Mouse (Mus musculus): Measurements from ENCODE around the gene Slc28a2. TPM values are rescaled to one million over a fixed set of nuclear protein-coding genes. Genes with fewer than 3 reads are reported as not detected.
"Not testable (repeated sequence)": the region's sequence is repeated elsewhere in the genome, so short reads cannot be mapped to it uniquely, and the experiment has no call there.

Gene Slc28a2
- polyA plus RNA-seq, 1 experiment from 2014 or later, result 0.12 TPM

DNA sequence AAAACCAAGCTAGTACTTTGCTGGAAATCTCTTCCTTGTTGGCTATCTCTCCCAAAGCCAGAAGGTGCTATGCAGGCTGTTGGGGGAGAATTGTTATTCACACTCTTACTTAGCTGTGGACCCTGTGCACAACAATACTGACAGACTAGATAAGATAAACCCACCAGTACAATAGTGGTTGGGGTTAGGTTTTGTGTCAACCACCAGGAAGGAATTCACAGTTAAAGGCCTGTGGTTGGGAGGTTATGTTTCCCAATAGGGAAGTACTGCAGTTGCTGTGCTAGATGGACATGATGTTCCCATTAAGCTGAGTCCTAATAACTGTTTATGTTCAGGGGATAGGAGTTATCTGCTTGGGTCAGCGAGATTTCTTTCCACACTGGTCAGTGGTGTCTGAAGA is 57.5 kb downstream of the Slc28a2 start:
- H3K4me2 ChIP-seq (replicated peaks); H3K4me3 ChIP-seq; ATAC-seq (ENCODE audit: insufficient number of reproducible peaks, insufficient read depth, low FRiP score, low TSS enrichment); H3K27me3 ChIP-seq; H3K4me1 ChIP-seq; H3K27ac ChIP-seq; H3K36me3 ChIP-seq; H3K9me3 ChIP-seq; H3K9ac ChIP-seq: not testable (repeated sequence)
- WGBS, result 60% methylated on average over 1 of the region's 1 CpGs

- no peak for ATAC-seq (ENCODE audit: insufficient number of reproducible peaks, insufficient read depth, low FRiP score, low TSS enrichment)
- no peaks in the 10 kb centered on the region for H3K27me3 ChIP-seq
- H3K4me2 ChIP-seq (replicated peaks), result no peak within 1 kb of the TSS
- H3K9ac ChIP-seq, result no peak within 1 kb of the TSS
- no peak within 1 kb of the TSS for H3K27ac ChIP-seq
- no peaks in the 10 kb centered on the region for H3K4me1 ChIP-seq
- no peaks in the 10 kb centered on the region for H3K36me3 ChIP-seq
- H3K9me3 ChIP-seq, result no peaks in the 10 kb centered on the region
- WGBS, result 96% methylated on average over 1 of the region's 1 CpGs
- H3K4me3 ChIP-seq, result no peak within 1 kb of the TSS
Observed at GRCm38 (mm10) chr2:122484641-122485040, 58.4 kb downstream of the Slc28a2 start, which contains the start of gene Gm14085. Gene Gm14085 (plus strand): TSS chr2:122484941.

GRCm38 (mm10) chr2:122485654-122486053 is 59.4 kb downstream of the Slc28a2 start:
- not testable (repeated sequence) for H3K9me3 ChIP-seq; ATAC-seq (ENCODE audit: insufficient number of reproducible peaks, insufficient read depth, low FRiP score, low TSS enrichment); H3K27ac ChIP-seq; H3K4me1 ChIP-seq; H3K4me2 ChIP-seq (replicated peaks); H3K4me3 ChIP-seq; H3K36me3 ChIP-seq; H3K27me3 ChIP-seq; H3K9ac ChIP-seq
- 31% methylated on average over 1 of the region's 3 CpGs for WGBS

- ATAC-seq (ENCODE audit: insufficient number of reproducible peaks, insufficient read depth, low FRiP score, low TSS enrichment); H3K4me3 ChIP-seq; H3K9ac ChIP-seq; H3K4me2 ChIP-seq (replicated peaks); H3K9me3 ChIP-seq; H3K4me1 ChIP-seq; H3K36me3 ChIP-seq; H3K27ac ChIP-seq; H3K27me3 ChIP-seq: not testable (repeated sequence)
Observed at GRCm38 (mm10) chr2:122486122-122486521, 59.8 kb downstream of the Slc28a2 start.

- H3K4me2 ChIP-seq (replicated peaks), result no peak overlapping the region
- no peaks in the 10 kb centered on the region for H3K9me3 ChIP-seq
- no peaks in the 10 kb centered on the region for H3K36me3 ChIP-seq
- no peak overlapping the region for H3K4me3 ChIP-seq
- ATAC-seq (ENCODE audit: insufficient number of reproducible peaks, insufficient read depth, low FRiP score, low TSS enrichment), result no peak
- no peak overlapping the region for H3K27ac ChIP-seq
- no peaks in the 10 kb centered on the region for H3K4me1 ChIP-seq
- H3K27me3 ChIP-seq, result no peaks in the 10 kb centered on the region
- H3K9ac ChIP-seq, result no peak overlapping the region
- 89% methylated on average over 2 of the region's 2 CpGs for WGBS
Observed at GRCm38 (mm10) chr2:122486674-122487073, 60.4 kb downstream of the Slc28a2 start.

Other genes with a start within 250 kb of the Slc28a2 start
- gene Patl2, start 240.3 kb upstream of the Slc28a2 start, polyA plus RNA-seq (2016; fragmentation: Nextera tagmentation; extraction: Ambion mirVana), result not detected in 2 replicates
- gene Terb2, start 240.2 kb upstream of the Slc28a2 start, polyA plus RNA-seq (2016; fragmentation: Nextera tagmentation; extraction: Ambion mirVana), result not detected in 2 replicates
- 18.9 and 24.9 TPM in 2 replicates for gene Sord, start 191.7 kb upstream of the Slc28a2 start, polyA plus RNA-seq (2016; fragmentation: Nextera tagmentation; extraction: Ambion mirVana)
- 0.05 and 0.08 TPM in 2 replicates for gene Duox2, start 128.0 kb upstream of the Slc28a2 start, polyA plus RNA-seq (2016; fragmentation: Nextera tagmentation; extraction: Ambion mirVana)
- gene Duoxa2, start 127.6 kb upstream of the Slc28a2 start, polyA plus RNA-seq (2016; fragmentation: Nextera tagmentation; extraction: Ambion mirVana), result not detected in 2 replicates
- gene Duoxa1, start 112.7 kb upstream of the Slc28a2 start, polyA plus RNA-seq (2016; fragmentation: Nextera tagmentation; extraction: Ambion mirVana), result 0.55 and 0.70 TPM in 2 replicates
- 0.24 and 0.32 TPM in 2 replicates for gene Duox1, start 110.8 kb upstream of the Slc28a2 start, polyA plus RNA-seq (2016; fragmentation: Nextera tagmentation; extraction: Ambion mirVana)
- 6.5 and 6.9 TPM in 2 replicates for gene Shf, start 57.3 kb upstream of the Slc28a2 start, polyA plus RNA-seq (2016; fragmentation: Nextera tagmentation; extraction: Ambion mirVana)
- not detected in 2 replicates for gene Gm14085, start 58.5 kb downstream of the Slc28a2 start, polyA plus RNA-seq (2016; fragmentation: Nextera tagmentation; extraction: Ambion mirVana)
- gene Gatm, start 184.8 kb downstream of the Slc28a2 start, polyA plus RNA-seq (2016; fragmentation: Nextera tagmentation; extraction: Ambion mirVana), result 15.9 and 16.9 TPM in 2 replicates
- gene AA467197, start 210.5 kb downstream of the Slc28a2 start, polyA plus RNA-seq (2016; fragmentation: Nextera tagmentation; extraction: Ambion mirVana), result 0.60 and 0.64 TPM in 2 replicates